ENCODE assay signal across 11 mouse cellular contexts in genomic region chr11:63129840-63130239, GRCm38 (mm10). TPM values are rescaled to one million over a fixed set of nuclear protein-coding genes. Genes with fewer than 3 reads are reported as not detected.
DNase-seq lines count a peak whose midpoint lies in the region; ATAC-seq and TF ChIP-seq lines count a peak whose summit lies in the region.
"Had no signal": no experiment of that assay in that cellular context is flagged by ENCODE, and none has a peak within 500 bp of the region (broad histone marks: within the 10 kb centered on the region; RNA-seq: fewer than 3 reads in every experiment).

No protein-coding gene starts in this region.

- TF ChIP-seq POLR2A in kidney, adult 2 months (IDR thresholded peaks at IDR 0.05; ENCODE audit: low read depth, low read length): no peak
- TF ChIP-seq POLR2A in bone marrow macrophage, adult 2 months (IDR thresholded peaks at IDR 0.05; ENCODE audit: borderline replicate concordance, low read depth, low read length): no peak

- no peaks in the 10 kb centered on the region for H3K36me3 ChIP-seq in kidney, embryonic 16.5 days (ENCODE audit: insufficient read depth, low read length)
- H3K36me3 ChIP-seq in kidney, adult 2 months (ENCODE audit: control insufficient read depth, insufficient read depth, low read length): no peaks in the 10 kb centered on the region
- peaks cover 11% of the 10 kb centered on the region; the same call in 1 of the 2 replicates for H3K36me3 ChIP-seq in heart, embryonic 14.5 days (ENCODE audit: control insufficient read depth, insufficient read depth, low read length)
- H3K36me3 ChIP-seq in midbrain, embryonic 11.5 days (ENCODE audit: control insufficient read depth, insufficient read depth, low read length): no peaks in the 10 kb centered on the region
- H3K36me3 ChIP-seq: neural tube, embryonic 12.5 days had no signal

- peaks cover 37% of the 10 kb centered on the region for H3K27me3 ChIP-seq in kidney, embryonic 16.5 days (ENCODE audit: insufficient read depth, low read length)
- no peaks in the 10 kb centered on the region for H3K27me3 ChIP-seq in kidney, adult 2 months (replicated peaks; ENCODE audit: control insufficient read depth, insufficient read depth, low read length)
- no peaks in the 10 kb centered on the region for H3K27me3 ChIP-seq in heart, embryonic 14.5 days (ENCODE audit: control insufficient read depth, insufficient read depth, low read length)
- H3K27me3 ChIP-seq in midbrain, embryonic 11.5 days (ENCODE audit: control insufficient read depth, insufficient read depth, low read length): peaks cover 50% of the 10 kb centered on the region

- DNase-seq in kidney, adult 2 months: no peak
- peak; percentile 42 for DNase-seq in lung, postnatal 10 days
- DNase-seq in midbrain, embryonic 11.5 days (ENCODE audit: low spot score, missing footprints): no peak
- DNase-seq in ovary, postnatal 14 days (ENCODE audit: low spot score): no peak
- no peak for DNase-seq in left cerebral cortex, adult 8-10 months (ENCODE audit: low spot score in 2 of 2)
- DNase-seq: liver had no signal

- H3K27ac ChIP-seq in kidney, embryonic 16.5 days (ENCODE audit: low read length): no peak overlapping the region
- H3K27ac ChIP-seq in kidney, adult 2 months (ENCODE audit: insufficient read depth, low read depth, low read length): no peak overlapping the region
- peak overlapping the region; percentile 76 for H3K27ac ChIP-seq in bone marrow macrophage, adult 2 months (ENCODE audit: insufficient read depth, low read depth, low read length)
- peak overlapping the region in 1 of 2 experiments; percentile 58; a peak in 2 of 4 replicates for H3K27ac ChIP-seq in heart, embryonic 14.5 days (replicated peaks in 1 of 2; ENCODE audit: control insufficient read depth in 1 of 2, insufficient read depth in 1 of 2, low read depth in 2 of 2, low read length in 2 of 2)
- H3K27ac ChIP-seq in midbrain, embryonic 11.5 days (ENCODE audit: low read depth, low read length): no peak overlapping the region
- H3K27ac ChIP-seq: neural tube, embryonic 12.5 days had no signal

- no peak for TF ChIP-seq CTCF in kidney, adult 2 months (conservative IDR thresholded peaks at IDR 0.05; ENCODE audit: insufficient read depth, insufficient read length, low read depth, low read length)
- TF ChIP-seq CTCF in bone marrow macrophage, adult 2 months (IDR thresholded peaks at IDR 0.05; ENCODE audit: low read depth, low read length): no peak

- no peak for ATAC-seq in kidney, embryonic 16.5 days (ENCODE audit: low FRiP score, low TSS enrichment)
- no peak for ATAC-seq in heart, embryonic 14.5 days (ENCODE audit: insufficient number of reproducible peaks, insufficient read depth, low FRiP score, low read depth)
- ATAC-seq in midbrain, embryonic 11.5 days (ENCODE audit: low FRiP score): no peak

- WGBS in kidney, embryonic 16.5 days: 13% methylated on average over 12 of the region's 12 CpGs
- 22% methylated on average over 12 of the region's 12 CpGs for WGBS in kidney, adult 2 months
- 11% methylated on average over 12 of the region's 12 CpGs for WGBS in heart, embryonic 14.5 days
- WGBS in midbrain, embryonic 11.5 days: 68% methylated on average over 12 of the region's 12 CpGs

- H3K4me3 ChIP-seq in kidney, embryonic 16.5 days (ENCODE audit: low read length): peak overlapping the region; percentile 3; the same call in 1 of the 2 replicates
- no peak overlapping the region for H3K4me3 ChIP-seq in kidney, adult 2 months (ENCODE audit: insufficient read depth, low read depth, low read length)
- no peak overlapping the region for H3K4me3 ChIP-seq in bone marrow macrophage, adult 2 months (ENCODE audit: insufficient read depth, low read length)
- peak overlapping the region in 1 of 2 experiments; percentile 16; a peak in 1 of 4 replicates for H3K4me3 ChIP-seq in heart, embryonic 14.5 days (ENCODE audit: control insufficient read depth in 1 of 2, insufficient read depth in 1 of 2, low read depth in 1 of 2, low read length in 2 of 2)
- H3K4me3 ChIP-seq in midbrain, embryonic 11.5 days (ENCODE audit: low read depth, low read length): no peak overlapping the region
- H3K4me3 ChIP-seq: neural tube, embryonic 12.5 days had no signal

- H3K9me3 ChIP-seq in kidney, embryonic 16.5 days (ENCODE audit: low read length): no peaks in the 10 kb centered on the region
- H3K9me3 ChIP-seq in heart, embryonic 14.5 days (ENCODE audit: control insufficient read depth, low read length): no peaks in the 10 kb centered on the region
- no peaks in the 10 kb centered on the region for H3K9me3 ChIP-seq in midbrain, embryonic 11.5 days (ENCODE audit: control insufficient read depth, low read length)
- H3K9me3 ChIP-seq: neural tube, embryonic 12.5 days had no signal

- H3K9ac ChIP-seq in kidney, embryonic 16.5 days (replicated peaks; ENCODE audit: low read length): no peak overlapping the region
- H3K9ac ChIP-seq in heart, embryonic 14.5 days (ENCODE audit: low read length): no peak overlapping the region
- H3K9ac ChIP-seq in midbrain, embryonic 11.5 days (ENCODE audit: low read length): no peak overlapping the region
- H3K9ac ChIP-seq: neural tube, embryonic 12.5 days had no signal

- peaks cover 52% of the 10 kb centered on the region for H3K4me1 ChIP-seq in kidney, embryonic 16.5 days (ENCODE audit: insufficient read depth, low read length)
- peaks cover 11% of the 10 kb centered on the region; the same call in 1 of the 2 replicates for H3K4me1 ChIP-seq in kidney, adult 2 months (ENCODE audit: control insufficient read depth, insufficient read depth, low read length)
- H3K4me1 ChIP-seq in bone marrow macrophage, adult 2 months (ENCODE audit: control insufficient read depth, insufficient read depth, low read length): peaks cover 31% of the 10 kb centered on the region
- H3K4me1 ChIP-seq in heart, embryonic 14.5 days (ENCODE audit: control insufficient read depth in 2 of 2, insufficient read depth in 2 of 2, low read length in 2 of 2): peaks cover 27 to 43% of the 10 kb centered on the region in 2 experiments
- H3K4me1 ChIP-seq in midbrain, embryonic 11.5 days (ENCODE audit: control insufficient read depth, insufficient read depth, low read length): peaks cover 11% of the 10 kb centered on the region

- H3K4me2 ChIP-seq in kidney, embryonic 16.5 days (replicated peaks; ENCODE audit: low read depth, low read length): peak overlapping the region; percentile 27; the same call in 1 of the 2 replicates
- peak overlapping the region; percentile 95 for H3K4me2 ChIP-seq in heart, embryonic 14.5 days (ENCODE audit: low read length)
- no peak overlapping the region for H3K4me2 ChIP-seq in midbrain, embryonic 11.5 days

RNA-seq across cellular contexts. Expression of gene Pmp22, which starts 1.1 kb away (rescaled TPM):
- 121 and 130 TPM in 2 replicates for polyA plus RNA-seq in kidney, embryonic 16.5 days (2015; fragmentation: Nextera tagmentation; extraction: Ambion mirVana)
- polyA plus RNA-seq in kidney, adult 2 months (2012; rRNA removed): 31.1 and 32.5 TPM in 2 replicates
- 336 and 347 TPM in 2 replicates for polyA plus RNA-seq in bone marrow macrophage, adult 2 months (2012; ENCODE audit: insufficient read depth, insufficient read length, missing spikeins)
- 88.7 and 95.6 TPM in 2 replicates for polyA plus RNA-seq in heart, embryonic 14.5 days (2014; fragmentation: Nextera tagmentation; extraction: Ambion mirVana)
- polyA plus RNA-seq in midbrain, embryonic 11.5 days (2014; fragmentation: Nextera tagmentation; extraction: Ambion mirVana): 34.9 and 39.7 TPM in 2 replicates
- total RNA-seq in left cerebral cortex, adult 8-10 months (2022): 10 to 100 TPM; 37.8 to 50.7 (median 45.0) TPM
- total RNA-seq: megakaryocyte-erythroid progenitor cell, adult 5-6 weeks had no signal
